Mouse (Mus musculus): ENCODE results near the gene Fam71d. TPM values are rescaled to one million over a fixed set of nuclear protein-coding genes. Genes with fewer than 3 reads are reported as not detected.

Fam71d gene
- not detected in 2 replicates for polyA plus RNA-seq (2012; ENCODE audit: insufficient read depth, low replicate concordance)

DNA sequence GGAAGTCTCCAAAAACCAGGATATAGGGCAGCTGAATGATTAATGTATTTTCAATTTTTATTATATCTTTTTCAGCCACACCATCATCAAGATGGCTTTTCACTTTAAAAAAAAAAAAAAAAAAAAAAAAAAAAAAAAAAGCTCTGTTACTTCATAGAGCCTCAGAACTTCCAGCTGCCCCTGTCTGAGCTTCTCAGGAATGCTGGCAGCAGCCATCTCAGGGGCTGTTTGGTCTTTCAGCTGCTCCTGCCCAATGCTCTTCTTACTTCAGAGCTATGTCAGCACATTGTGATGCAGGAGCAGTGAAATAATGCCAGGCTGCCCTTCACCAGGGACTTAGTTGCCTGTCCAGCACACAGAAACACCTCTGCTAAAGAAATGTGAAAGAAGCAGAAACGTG, at the start of gene Fam71d:
Fam71d (plus strand) TSS at position 211 of the 400 bp plus-strand sequence.
- H3K27me3 ChIP-seq (replicated peaks), result no peaks in the 10 kb centered on the region
- H3K4me1 ChIP-seq, result peaks cover 5% of the 10 kb centered on the region
- H3K9me3 ChIP-seq, result no peaks in the 10 kb centered on the region
- H3K4me3 ChIP-seq (replicated peaks), result no peak within 1 kb of the TSS
- H3K36me3 ChIP-seq (replicated peaks; ENCODE audit: low read length), result no peaks in the 10 kb centered on the region
- TF ChIP-seq GATA1 (IDR thresholded peaks at IDR 0.05; ENCODE audit: borderline replicate concordance, low read length) (no peak), FLI1 (IDR thresholded peaks at IDR 0.05; ENCODE audit: low read length) (no peak)

- H3K36me3 ChIP-seq (replicated peaks; ENCODE audit: low read length), result peaks cover 4% of the 10 kb centered on the region
- no peaks in the 10 kb centered on the region for H3K9me3 ChIP-seq
- TF ChIP-seq GATA1 (IDR thresholded peaks at IDR 0.05; ENCODE audit: borderline replicate concordance, low read length) (no peak), FLI1 (IDR thresholded peaks at IDR 0.05; ENCODE audit: low read length) (no peak)
- H3K4me3 ChIP-seq (replicated peaks), result no peak overlapping the region
- no peaks in the 10 kb centered on the region for H3K27me3 ChIP-seq (replicated peaks)
- peaks cover 4% of the 10 kb centered on the region; the same call in 1 of the 2 replicates for H3K4me1 ChIP-seq
These were observed 47.6 kb upstream of the Fam71d start for GRCm38 (mm10) chr12:78643691-78644090.

DNA sequence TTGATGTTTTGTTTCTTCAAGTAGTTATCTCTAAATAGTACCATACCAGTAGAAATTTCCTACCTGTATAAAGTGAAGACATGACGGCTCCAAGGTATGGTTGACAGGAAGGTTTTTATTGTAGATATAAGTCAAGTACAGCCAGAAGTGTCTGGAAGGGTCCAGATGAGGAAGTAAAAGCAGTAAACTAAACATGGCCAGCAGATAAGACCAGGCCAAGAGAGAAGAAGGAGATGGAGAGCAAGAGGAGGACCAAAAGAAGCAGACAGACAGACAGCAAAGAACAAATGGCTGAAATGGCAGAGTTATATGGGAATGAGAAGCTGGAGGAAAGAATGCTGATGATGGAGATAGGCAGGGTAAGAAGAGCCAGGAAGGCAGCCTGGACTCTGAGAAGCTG, 46.1 kb upstream of the Fam71d start:
- no peak overlapping the region for H3K4me3 ChIP-seq (replicated peaks)
- H3K9me3 ChIP-seq, result no peaks in the 10 kb centered on the region
- TF ChIP-seq GATA1 (IDR thresholded peaks at IDR 0.05; ENCODE audit: borderline replicate concordance, low read length) (no peak), FLI1 (IDR thresholded peaks at IDR 0.05; ENCODE audit: low read length) (no peak)
- peaks cover 4% of the 10 kb centered on the region; the same call in 1 of the 2 replicates for H3K4me1 ChIP-seq
- H3K36me3 ChIP-seq (replicated peaks; ENCODE audit: low read length), result peaks cover 3% of the 10 kb centered on the region
- no peaks in the 10 kb centered on the region for H3K27me3 ChIP-seq (replicated peaks)

GRCm38 (mm10) chr12:78659718-78660304, 31.5 kb upstream of the Fam71d start:
- H3K4me3 ChIP-seq (replicated peaks), result no peak overlapping the region
- no peaks in the 10 kb centered on the region for H3K27me3 ChIP-seq (replicated peaks)
- H3K9me3 ChIP-seq, result no peaks in the 10 kb centered on the region
- TF ChIP-seq GATA1 (IDR thresholded peaks at IDR 0.05; ENCODE audit: borderline replicate concordance, low read length) (no peak), FLI1 (IDR thresholded peaks at IDR 0.05; ENCODE audit: low read length) (no peak)
- H3K36me3 ChIP-seq (replicated peaks; ENCODE audit: low read length), result peaks cover 4% of the 10 kb centered on the region
- H3K4me1 ChIP-seq, result peaks cover 6% of the 10 kb centered on the region; the same call in 1 of the 2 replicates

GRCm38 (mm10) chr12:78678101-78678806, 13.1 kb upstream of the Fam71d start:
- Histone ChIP-seq H3K27me3 (replicated peaks) (no peaks in the 10 kb centered on the region), H3K9me3 (no peaks in the 10 kb centered on the region), H3K4me3 (replicated peaks) (no peak overlapping the region), H3K36me3 (replicated peaks; ENCODE audit: low read length) (no peaks in the 10 kb centered on the region), H3K4me1 (peaks cover 4% of the 10 kb centered on the region; the same call in 1 of the 2 replicates)
- no peak for TF ChIP-seq FLI1 (IDR thresholded peaks at IDR 0.05; ENCODE audit: low read length)
- no peak for TF ChIP-seq GATA1 (IDR thresholded peaks at IDR 0.05; ENCODE audit: borderline replicate concordance, low read length)

- H3K4me1 ChIP-seq, result peaks cover 4% of the 10 kb centered on the region; the same call in 1 of the 2 replicates
- peaks cover 4% of the 10 kb centered on the region for H3K36me3 ChIP-seq (replicated peaks; ENCODE audit: low read length)
- TF ChIP-seq FLI1 (IDR thresholded peaks at IDR 0.05; ENCODE audit: low read length) (no peak), GATA1 (IDR thresholded peaks at IDR 0.05; ENCODE audit: borderline replicate concordance, low read length) (no peak)
- H3K27me3 ChIP-seq (replicated peaks), result no peaks in the 10 kb centered on the region
- no peaks in the 10 kb centered on the region for H3K9me3 ChIP-seq
- no peak overlapping the region for H3K4me3 ChIP-seq (replicated peaks)
These were observed 12.5 kb upstream of the Fam71d start for GRCm38 (mm10) chr12:78678807-78679189.

DNA sequence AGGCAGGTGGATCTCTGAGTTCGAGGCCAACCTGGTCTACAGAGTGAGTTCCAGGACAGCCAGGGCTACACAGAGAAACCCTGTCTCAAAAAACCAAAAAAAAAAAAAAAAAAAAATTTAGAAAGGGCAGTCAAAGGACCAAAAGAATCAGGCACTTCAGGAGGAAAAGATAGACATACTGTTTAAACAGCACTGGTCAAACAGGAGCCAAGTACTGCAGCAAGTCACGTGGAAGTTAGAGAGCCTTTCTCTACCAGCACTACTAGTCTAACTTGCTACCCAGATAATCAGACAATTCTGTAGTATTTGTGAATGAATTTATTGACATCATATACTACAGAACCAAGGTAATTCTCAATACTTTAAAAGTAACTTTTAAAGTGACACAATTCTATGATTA, 10.3 kb upstream of the Fam71d start:
- Histone ChIP-seq H3K36me3 (replicated peaks; ENCODE audit: low read length) (peaks cover 7% of the 10 kb centered on the region), H3K27me3 (replicated peaks) (no peaks in the 10 kb centered on the region), H3K4me1 (peaks cover 11% of the 10 kb centered on the region), H3K4me3 (replicated peaks) (no peak overlapping the region), H3K9me3 (no peaks in the 10 kb centered on the region)
- TF ChIP-seq GATA1 (IDR thresholded peaks at IDR 0.05; ENCODE audit: borderline replicate concordance, low read length) (no peak), FLI1 (IDR thresholded peaks at IDR 0.05; ENCODE audit: low read length) (no peak)

DNA sequence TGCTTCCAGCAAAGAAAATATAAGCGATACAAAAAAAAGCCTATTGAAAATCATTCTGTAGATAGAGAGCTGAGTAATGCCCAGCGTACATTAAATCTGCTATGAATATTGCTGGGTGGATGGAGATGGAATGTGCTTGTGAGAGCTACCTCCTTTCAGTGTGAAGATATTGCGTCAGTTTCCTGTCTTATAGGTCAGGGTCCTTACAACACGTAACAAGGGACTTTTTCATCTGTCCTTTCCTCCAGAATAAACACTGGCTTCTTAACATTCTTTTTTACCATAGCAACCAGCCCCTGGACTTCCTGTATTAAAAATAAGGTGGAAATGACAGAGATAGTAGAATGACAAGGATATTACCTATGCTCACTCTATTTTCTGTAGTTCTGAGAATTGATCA, 9.1 kb upstream of the Fam71d start:
- no peak for TF ChIP-seq GATA1 (IDR thresholded peaks at IDR 0.05; ENCODE audit: borderline replicate concordance, low read length)
- no peaks in the 10 kb centered on the region for H3K27me3 ChIP-seq (replicated peaks)
- H3K36me3 ChIP-seq (replicated peaks; ENCODE audit: low read length), result peaks cover 7% of the 10 kb centered on the region

DNA sequence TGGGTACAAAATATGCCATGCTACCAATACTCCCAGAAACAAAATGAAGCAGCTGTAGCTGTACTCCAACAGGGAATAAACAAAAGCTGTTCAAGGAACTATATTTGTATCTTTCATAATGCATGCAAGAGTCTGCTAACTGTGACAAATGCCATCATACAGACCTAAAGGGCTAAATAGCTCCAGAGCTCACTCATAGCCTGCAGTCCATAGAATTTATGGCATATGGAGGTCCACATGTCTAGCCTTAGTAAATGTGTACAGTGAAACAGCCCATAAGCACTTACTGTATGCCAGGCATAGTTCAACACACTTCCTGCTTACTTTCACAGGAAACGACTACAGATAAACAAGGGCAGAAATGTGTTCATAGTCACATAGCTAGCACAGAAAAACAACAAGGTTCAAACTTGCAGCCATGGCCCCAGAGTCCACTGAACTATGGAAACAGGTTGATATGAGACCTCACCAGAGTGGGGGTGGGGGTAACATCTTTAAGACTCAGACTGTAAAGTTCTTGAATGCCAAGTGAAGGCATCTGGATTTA, 5.6 kb upstream of the Fam71d start:
- Histone ChIP-seq H3K4me3 (replicated peaks) (no peak overlapping the region), H3K4me1 (peaks cover 9% of the 10 kb centered on the region), H3K36me3 (replicated peaks; ENCODE audit: low read length) (peaks cover 7% of the 10 kb centered on the region), H3K27me3 (replicated peaks) (no peaks in the 10 kb centered on the region), H3K9me3 (no peaks in the 10 kb centered on the region)
- no peak for TF ChIP-seq FLI1 (IDR thresholded peaks at IDR 0.05; ENCODE audit: low read length)
- no peak for TF ChIP-seq GATA1 (IDR thresholded peaks at IDR 0.05; ENCODE audit: borderline replicate concordance, low read length)

More for the DNA sequence above, 9.1 kb upstream of the Fam71d start:
- peaks cover 13% of the 10 kb centered on the region for H3K4me1 ChIP-seq
- no peak overlapping the region for H3K4me3 ChIP-seq (replicated peaks)
- no peaks in the 10 kb centered on the region for H3K9me3 ChIP-seq

- TF ChIP-seq GATA1 (IDR thresholded peaks at IDR 0.05; ENCODE audit: borderline replicate concordance, low read length) (no peak), FLI1 (IDR thresholded peaks at IDR 0.05; ENCODE audit: low read length) (no peak)
- Histone ChIP-seq H3K4me1 (peaks cover 14% of the 10 kb centered on the region), H3K27me3 (replicated peaks) (no peaks in the 10 kb centered on the region), H3K9me3 (no peaks in the 10 kb centered on the region), H3K36me3 (replicated peaks; ENCODE audit: low read length) (peaks cover 4% of the 10 kb centered on the region), H3K4me3 (replicated peaks) (no peak overlapping the region)
These were observed 2.5 kb upstream of the Fam71d start for GRCm38 (mm10) chr12:78688876-78689275.
